Mouse (Mus musculus) left cerebral cortex, adult 8-10 months (tissue): ENCODE measurements around the gene Prune2. TPM values are rescaled to one million over a fixed set of nuclear protein-coding genes. Genes with fewer than 3 reads are reported as not detected.

Source experiments
- DNase-seq, 2 experiments: peaks; one replicate each; pipeline ENCODE4 v3.0.0; 2022; ENCODE audit warnings: low spot score in 2 of 2
- total RNA-seq, 4 experiments: library from RNA; stranded (reverse); gene quantifications; 2 replicates each; pipeline ENCODE4 v1.2.4; 2022

The Prune2 gene
- total RNA-seq, 4 experiments from 2014 or later = 89.6 to 103 (median 97.8) TPM

- no peak for DNase-seq
These were observed 299.6 kb downstream of the Prune2 start for GRCm38 (mm10) chr19:17255511-17255910.

- DNase-seq = no peak
These were observed 300.5 kb downstream of the Prune2 start for GRCm38 (mm10) chr19:17256388-17256787.

GRCm38 (mm10) chr19:17256867-17257266 is 300.9 kb downstream of the Prune2 start:
- no peak for DNase-seq

GRCm38 (mm10) chr19:17263181-17263580 is 307.3 kb downstream of the Prune2 start:
- DNase-seq = no peak

GRCm38 (mm10) chr19:17263679-17264370 is 307.9 kb downstream of the Prune2 start:
- no peak for DNase-seq

GRCm38 (mm10) chr19:17264481-17265196 is 308.7 kb downstream of the Prune2 start:
- DNase-seq = no peak

- no peak for DNase-seq
These were observed 312.8 kb downstream of the Prune2 start for GRCm38 (mm10) chr19:17268669-17269068.

GRCm38 (mm10) chr19:17271179-17271622 is 315.3 kb downstream of the Prune2 start:
- DNase-seq = no peak

GRCm38 (mm10) chr19:17272988-17273387 is 317.1 kb downstream of the Prune2 start:
- no peak for DNase-seq

Other genes with a start within 250 kb of the Prune2 start
- 10 to 100 TPM; 63.7 to 78.3 (median 70.5) TPM for gene Vps13a, start 175.2 kb upstream of the Prune2 start, total RNA-seq
- gene Foxb2, start 82.3 kb upstream of the Prune2 start, total RNA-seq = not detected